Mouse (Mus musculus) kidney, postnatal 0 days (tissue): Measurements from ENCODE around the gene Iqck. TPM values are rescaled to one million over a fixed set of nuclear protein-coding genes. Genes with fewer than 3 reads are reported as not detected.

Source experiments
- ATAC-seq: fragments of 200-750 bp; cut with Nextera tagmentation; replicated peaks from 2 replicates; pipeline ENCODE4 v1.8.0; 2017; ENCODE audit warnings: low read depth, moderate number of reproducible peaks, moderate TSS enrichment, moderate library complexity; ENCODE audit not compliant: low FRiP score
- DNase-seq: peaks from one replicate; pipeline ENCODE4 v3.0.0-alpha.2; 2016; ENCODE audit warnings: low spot score
- H3K27ac ChIP-seq: fragments of 300-500 bp; sonication (generic); 2 replicates; pipeline ENCODE4 v1.5.1; 2014; ENCODE audit warnings: mild to moderate bottlenecking
- H3K27me3 ChIP-seq: fragments of 300-500 bp; sonication (generic); 2 replicates; pipeline ENCODE4 v1.6.1; 2014; ENCODE audit warnings: low read length, mixed read lengths; ENCODE audit not compliant: insufficient read depth
- H3K36me3 ChIP-seq: fragments of 300-500 bp; sonication (generic); 2 replicates; pipeline ENCODE4 v1.6.1; 2014; ENCODE audit warnings: low read length, mixed read lengths; ENCODE audit not compliant: insufficient read depth
- H3K4me1 ChIP-seq: fragments of 300-500 bp; sonication (generic); replicated peaks from 2 replicates; pipeline ENCODE4 v1.6.1; 2014; ENCODE audit warnings: antibody characterized with exemption, low read length, mixed read lengths; ENCODE audit not compliant: insufficient read depth
- H3K4me2 ChIP-seq: fragments of 300-500 bp; sonication (generic); 2 replicates; pipeline ENCODE4 v1.6.1; 2014; ENCODE audit warnings: mild to moderate bottlenecking, low read length, moderate library complexity, mixed read lengths
- H3K4me3 ChIP-seq: fragments of 300-500 bp; sonication (generic); replicated peaks from 2 replicates; pipeline ENCODE4 v1.5.1; 2014; ENCODE audit warnings: low read depth, low read length
- H3K9ac ChIP-seq: fragments of 300-500 bp; sonication (generic); 2 replicates; pipeline ENCODE4 v1.6.1; 2014; ENCODE audit warnings: low read depth, low read length
- H3K9me3 ChIP-seq: fragments of 300-500 bp; sonication (generic); replicated peaks from 2 replicates; pipeline ENCODE4 v1.6.1; 2016; ENCODE audit warnings: low read length, inconsistent platforms, mixed read lengths
- CTCF ChIP-seq: IDR thresholded peaks from 2 replicates; pipeline ENCODE4 v1.5.1; 2016; ENCODE audit warnings: antibody characterized with exemption, low read depth, mild to moderate bottlenecking, moderate library complexity
- WGBS: fragments of 180-500 bp; shearing (Covaris S2); extraction: QIAGEN DNeasy Blood & Tissue Kit; methylation state at CpG from one replicate; pipeline ENCODE4 v1.1.7; 2014; 5-methylcytosine and 5-hydroxymethylcytosine counted together
- polyA plus RNA-seq: library from polyadenylated mRNA; unstranded; fragments of >200 nt; fragmentation: Nextera tagmentation; extraction: Ambion mirVana; gene quantifications from 2 replicates; pipeline ENCODE4 v1.2.1, GENCODE M21; 2015

Iqck gene
- polyA plus RNA-seq, 1 experiment from 2014 or later, result 2.9 TPM

- ATAC-seq (no peak), DNase-seq (no peak)
- Histone ChIP-seq H3K36me3 (no peaks in the 10 kb centered on the region), H3K4me2 (0 out of 2 replicates have a peak overlapping the region, but pooled peaks have one; percentile 97), H3K9ac (0 out of 2 replicates have a peak overlapping the region, but pooled peaks have one; percentile 23), H3K9me3 (no peaks in the 10 kb centered on the region), H3K27ac (no peak overlapping the region), H3K4me1 (peaks cover 23% of the 10 kb centered on the region; the same call in 1 of the 2 replicates), H3K27me3 (no peaks in the 10 kb centered on the region), H3K4me3 (no peak overlapping the region)
- 35% methylated on average over 6 of the region's 6 CpGs for WGBS
- no peak for TF ChIP-seq CTCF
These were observed 136.6 kb downstream of the Iqck start for GRCm38 (mm10) chr7:118992080-118992560.

- 0 out of 2 replicates have a peak overlapping the region, but pooled peaks have one; percentile 23 for H3K9ac ChIP-seq
- WGBS, result 44% methylated on average over 13 of the region's 13 CpGs
These were observed 137.3 kb downstream of the Iqck start for GRCm38 (mm10) chr7:118992623-118993405.

GRCm38 (mm10) chr7:118993597-118994230, 138.2 kb downstream of the Iqck start:
- Histone ChIP-seq H3K9me3 (no peaks in the 10 kb centered on the region), H3K27ac (no peak overlapping the region; the same call in 1 of the 2 replicates), H3K27me3 (no peaks in the 10 kb centered on the region), H3K4me2 (peak overlapping the region; percentile 97), H3K4me1 (peaks cover 23% of the 10 kb centered on the region; the same call in 1 of the 2 replicates), H3K9ac (peak overlapping the region; percentile 74), H3K36me3 (no peaks in the 10 kb centered on the region), H3K4me3 (peak overlapping the region; percentile 58)
- DNase-seq (peak; percentile 43), ATAC-seq (no peak)
- WGBS, result 2% methylated on average over 26 of the region's 26 CpGs
- no peak for TF ChIP-seq CTCF

More at GRCm38 (mm10) chr7:118992623-118993405, 137.3 kb downstream of the Iqck start:
- H3K27me3 ChIP-seq, result no peaks in the 10 kb centered on the region
- no peaks in the 10 kb centered on the region for H3K36me3 ChIP-seq
- H3K9me3 ChIP-seq, result no peaks in the 10 kb centered on the region
- peaks cover 23% of the 10 kb centered on the region; the same call in 1 of the 2 replicates for H3K4me1 ChIP-seq
- 0 out of 2 replicates have a peak overlapping the region, but pooled peaks have one; percentile 58 for H3K4me3 ChIP-seq
- peak overlapping the region; percentile 97 for H3K4me2 ChIP-seq
- TF ChIP-seq CTCF, result no peak
- ATAC-seq (no peak), DNase-seq (no peak)
- no peak overlapping the region for H3K27ac ChIP-seq

GRCm38 (mm10) chr7:118994231-118994842, 138.8 kb downstream of the Iqck start:
- no peak for DNase-seq
- peak overlapping the region; percentile 11; the same call in 1 of the 2 replicates for H3K27ac ChIP-seq

GRCm38 (mm10) chr7:118995007-118995406, 139.5 kb downstream of the Iqck start, which contains the start of gene Gprc5b:
Gprc5b (minus strand) TSS chr7:118995211.
- peak within 1 kb of the TSS; percentile 58 for H3K4me3 ChIP-seq
- ATAC-seq (peak; percentile 91), DNase-seq (peak; percentile 91)
- peak within 1 kb of the TSS; percentile 11; the same call in 1 of the 2 replicates for H3K27ac ChIP-seq
- no peaks in the 10 kb centered on the region for H3K36me3 ChIP-seq
- under 1% methylated on average over 30 of the region's 44 CpGs for WGBS
- no peaks in the 10 kb centered on the region for H3K9me3 ChIP-seq
- no peaks in the 10 kb centered on the region for H3K27me3 ChIP-seq
- peak; percentile 26; the same call in 1 of the 2 replicates for TF ChIP-seq CTCF
- H3K9ac ChIP-seq, result peak within 1 kb of the TSS; percentile 74
- H3K4me1 ChIP-seq, result peaks cover 23% of the 10 kb centered on the region; the same call in 1 of the 2 replicates
- peak within 1 kb of the TSS; percentile 97 for H3K4me2 ChIP-seq

More at GRCm38 (mm10) chr7:118994231-118994842, 138.8 kb downstream of the Iqck start:
- H3K9me3 ChIP-seq, result no peaks in the 10 kb centered on the region
- H3K4me2 ChIP-seq, result peak overlapping the region; percentile 97
- TF ChIP-seq CTCF, result no peak
- peak; percentile 24; the same call in 1 of the 2 replicates for ATAC-seq
- peak overlapping the region; percentile 58 for H3K4me3 ChIP-seq
- H3K36me3 ChIP-seq, result no peaks in the 10 kb centered on the region
- peak overlapping the region; percentile 74 for H3K9ac ChIP-seq
- under 1% methylated on average over 21 of the region's 21 CpGs for WGBS
- H3K27me3 ChIP-seq, result no peaks in the 10 kb centered on the region
- H3K4me1 ChIP-seq, result peaks cover 23% of the 10 kb centered on the region; the same call in 1 of the 2 replicates

GRCm38 (mm10) chr7:118995671-118996070, 140.1 kb downstream of the Iqck start:
- H3K9ac ChIP-seq, result no peak overlapping the region
- peaks cover 23% of the 10 kb centered on the region; the same call in 1 of the 2 replicates for H3K4me1 ChIP-seq
- no peaks in the 10 kb centered on the region for H3K9me3 ChIP-seq
- no peak for DNase-seq
- peak overlapping the region; percentile 58; the same call in 1 of the 2 replicates for H3K4me3 ChIP-seq
- TF ChIP-seq CTCF, result no peak
- no peak overlapping the region for H3K27ac ChIP-seq
- WGBS, result 9% methylated on average over 14 of the region's 14 CpGs
- H3K27me3 ChIP-seq, result no peaks in the 10 kb centered on the region
- H3K4me2 ChIP-seq, result peak overlapping the region; percentile 97
- no peaks in the 10 kb centered on the region for H3K36me3 ChIP-seq
- ATAC-seq, result no peak
